Mouse (Mus musculus): ENCODE results near the gene Ticrr. TPM values are rescaled to one million over a fixed set of nuclear protein-coding genes. Genes with fewer than 3 reads are reported as not detected.

The Ticrr gene
- polyA plus RNA-seq, 3 experiments from 2014 or later, result 0.95 to 3.8 (median 1.3) TPM

Other genes starting within 250 kb of the Ticrr start
- 10 to 100 TPM; 15.0 to 37.4 (median 27.3) TPM for gene Polg, start 193.8 kb upstream of the Ticrr start, polyA plus RNA-seq (2017; shearing (Covaris generic))
- not detected for gene Rhcg, start 42.5 kb upstream of the Ticrr start, polyA plus RNA-seq (2017; shearing (Covaris generic))
- gene Kif7, start 55.5 kb downstream of the Ticrr start, polyA plus RNA-seq (2017; shearing (Covaris generic)), result under 1 TPM; 0.20 to 0.55 (median 0.31) TPM
- under 1 TPM in 1 of 3 experiments, not detected in 2; 0.79 TPM for gene Plin1, start 72.7 kb downstream of the Ticrr start, polyA plus RNA-seq (2017; shearing (Covaris generic))
- gene Pex11a, start 82.9 kb downstream of the Ticrr start, polyA plus RNA-seq (2017; shearing (Covaris generic)), result 1 to 10 TPM; 2.1 to 5.1 (median 3.1) TPM
- gene Wdr93, start 83.0 kb downstream of the Ticrr start, polyA plus RNA-seq (2017; shearing (Covaris generic)), result under 1 TPM in 1 of 3 experiments, not detected in 2; 0.25 TPM
- not detected for gene Mesp1, start 133.6 kb downstream of the Ticrr start, polyA plus RNA-seq (2017; shearing (Covaris generic))
- under 1 TPM in 2 of 3 experiments, not detected in 1; 0.24 to 0.29 TPM for gene Mesp2, start 150.5 kb downstream of the Ticrr start, polyA plus RNA-seq (2017; shearing (Covaris generic))
- under 1 TPM in 1 of 3 experiments, not detected in 2; 0.63 TPM for gene Anpep, start 200.9 kb downstream of the Ticrr start, polyA plus RNA-seq (2017; shearing (Covaris generic))